Mouse (Mus musculus) cerebral cortex, adult 2 months (tissue): ENCODE data around the gene Snx7.

Experiments
- WGBS: fragments of 180-500 bp; shearing (Covaris S2); methylation state at CpG from one replicate; pipeline ENCODE4 v1.1.7; 2018; 5-methylcytosine and 5-hydroxymethylcytosine counted together

The Snx7 gene

DNA sequence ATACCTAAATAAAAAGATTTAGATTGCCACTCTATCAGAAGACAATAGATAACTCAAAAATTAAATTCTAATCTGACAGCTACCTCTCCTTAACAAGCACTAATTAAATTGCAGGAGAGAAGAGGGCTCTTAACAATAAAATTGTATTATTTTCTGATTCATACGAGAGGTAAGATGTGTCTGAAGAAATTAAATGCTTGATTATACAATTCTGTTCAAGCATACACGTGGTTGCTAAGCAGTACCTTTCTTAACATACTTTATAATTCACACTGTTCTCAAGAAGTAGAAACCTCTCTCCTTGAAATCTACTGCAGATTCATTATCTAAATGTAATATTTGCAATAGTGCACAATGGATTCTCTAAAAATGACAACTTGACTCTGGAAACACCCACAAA is 54.5 kb downstream of the Snx7 start:
- WGBS: 79% methylated on average over 2 of the region's 2 CpGs

DNA sequence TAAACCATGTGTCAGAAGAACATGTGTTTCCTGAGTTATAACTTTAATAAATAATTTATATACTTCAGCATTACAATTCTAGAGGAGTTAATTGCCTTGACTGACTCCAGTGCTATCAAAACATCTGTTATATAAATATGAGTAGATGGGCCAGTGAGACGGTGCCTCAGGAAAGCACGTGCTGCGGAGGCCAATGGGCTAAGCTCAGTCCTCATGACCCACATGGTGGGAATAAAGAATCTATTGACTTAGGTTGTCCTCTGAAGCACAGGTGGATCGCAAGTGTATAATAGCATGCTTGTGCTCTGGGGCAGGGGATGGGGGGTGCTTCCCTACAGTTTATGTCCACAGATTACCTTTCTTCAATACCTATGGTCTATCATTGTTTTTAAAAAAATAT is 56.6 kb downstream of the Snx7 start:
- 93% methylated on average over 4 of the region's 4 CpGs for WGBS

DNA sequence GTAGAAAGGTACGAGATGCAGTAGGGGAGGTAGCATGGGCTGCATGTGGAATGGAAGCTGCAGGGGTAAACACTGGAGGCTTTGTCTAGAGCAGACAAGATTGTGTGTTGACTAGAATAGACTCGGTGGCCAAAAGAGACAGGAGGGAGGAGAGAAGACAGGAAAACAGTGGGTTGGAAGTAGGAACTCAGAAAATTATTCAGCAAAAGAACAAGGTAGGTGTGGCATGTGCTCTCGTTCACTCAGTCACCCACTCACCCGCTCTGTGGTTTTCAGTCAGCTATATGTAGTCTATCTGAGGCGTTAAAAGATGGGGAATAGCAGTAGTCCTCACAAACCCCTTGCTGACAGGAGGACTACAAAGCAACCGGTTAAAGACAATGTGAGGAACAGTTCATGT is 63.0 kb downstream of the Snx7 start:
- WGBS: 47% methylated on average over 6 of the region's 6 CpGs

DNA sequence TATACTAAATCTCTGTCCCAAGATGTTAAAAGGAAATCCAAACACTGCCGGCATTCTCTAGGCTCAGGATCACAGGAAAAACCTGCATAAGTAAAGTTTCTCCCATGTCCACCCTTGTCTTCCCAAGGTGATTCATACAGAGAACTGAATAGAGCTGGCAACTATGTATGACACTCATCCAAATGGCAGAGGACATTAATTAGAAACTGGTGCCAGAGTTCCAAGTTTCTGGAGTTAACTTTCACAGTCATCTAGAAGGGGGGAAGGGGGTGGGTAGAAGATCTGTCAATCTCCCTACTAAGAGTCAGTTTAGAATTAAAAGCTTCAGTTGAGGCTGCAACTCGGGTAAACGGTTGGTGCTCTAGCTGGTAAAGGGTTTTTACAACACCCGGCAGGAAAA is 76.8 kb downstream of the Snx7 start:
- 69% methylated on average over 4 of the region's 4 CpGs for WGBS

DNA sequence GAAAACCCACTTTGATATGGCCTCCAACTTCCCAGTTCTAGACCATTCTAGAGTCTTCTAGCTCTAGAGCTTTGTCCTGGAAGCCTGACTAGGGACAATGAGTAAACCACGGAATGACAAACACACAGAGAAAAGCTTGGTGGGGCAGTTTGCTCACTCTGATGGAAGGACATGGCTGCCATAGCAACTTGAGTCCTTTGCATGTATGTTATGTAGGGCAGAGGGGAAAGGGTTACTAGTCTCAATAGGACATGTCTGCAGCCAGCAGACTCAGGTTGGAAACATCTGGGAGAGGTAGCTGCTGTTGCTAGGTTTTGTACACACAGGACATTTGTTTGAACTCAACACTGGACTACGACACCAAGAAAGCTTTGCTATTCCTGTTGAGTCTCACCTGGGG is 77.5 kb downstream of the Snx7 start:
- WGBS: 77% methylated on average over 2 of the region's 2 CpGs

DNA sequence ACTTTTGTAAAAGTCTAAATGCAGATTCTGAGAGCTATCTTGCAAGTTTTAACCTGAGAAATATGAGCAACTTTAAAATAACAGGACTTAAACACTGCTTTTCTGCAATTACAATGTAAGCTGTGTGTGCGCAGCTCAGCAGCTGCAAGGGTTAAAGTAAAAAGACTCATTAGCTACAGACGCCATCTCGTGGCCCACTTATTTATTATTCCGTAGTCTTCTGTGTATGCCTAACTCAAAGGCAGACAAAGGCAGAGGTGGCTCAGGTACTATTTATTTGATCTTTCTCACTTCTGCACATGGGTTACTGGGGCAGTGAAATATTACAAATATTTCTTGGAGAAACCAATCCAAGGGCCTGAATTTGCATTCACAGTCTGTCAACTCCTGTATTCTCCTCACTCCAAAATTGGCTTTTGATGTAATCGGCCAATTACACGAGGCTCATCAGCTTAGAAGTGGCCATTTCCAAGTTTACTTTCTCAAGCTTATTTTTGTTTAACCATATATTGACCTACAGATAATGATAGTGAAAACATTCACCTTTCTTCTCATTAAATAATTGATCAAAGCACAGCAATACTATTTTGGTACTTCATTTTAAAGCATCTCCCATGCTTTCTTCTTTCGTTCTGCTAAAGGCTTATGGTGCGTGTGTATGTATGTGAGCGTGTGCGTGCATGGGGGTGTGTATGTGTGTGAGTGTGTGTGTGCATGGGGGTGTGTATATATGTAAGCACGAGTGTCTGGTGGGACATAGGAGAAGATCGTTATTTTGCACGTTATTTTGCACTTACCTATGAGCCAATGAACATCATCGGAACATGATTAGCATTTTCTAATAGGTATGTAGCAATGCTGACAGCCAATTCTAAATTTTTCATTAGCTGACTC is 79.7 kb downstream of the Snx7 start:
- WGBS: 46% methylated on average over 14 of the region's 14 CpGs

DNA sequence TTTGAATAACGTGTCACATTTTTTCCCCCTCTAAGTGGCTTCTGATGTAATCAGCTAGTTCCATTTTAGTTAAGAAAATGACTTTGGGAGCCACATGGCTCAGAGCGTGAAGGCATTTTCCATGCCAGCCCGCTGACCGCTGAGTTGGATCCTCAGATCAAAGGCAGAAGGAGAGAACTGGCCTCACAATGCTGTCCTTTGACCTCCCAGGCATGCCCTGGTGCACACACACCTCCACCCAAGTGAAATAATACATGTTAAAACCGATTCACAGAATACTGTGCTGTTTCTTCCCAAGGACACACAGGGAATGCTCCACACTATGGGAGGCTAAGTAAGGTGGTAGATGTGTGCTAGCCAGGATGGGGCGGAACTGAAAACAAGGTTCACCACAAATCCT is 81.5 kb downstream of the Snx7 start:
- 73% methylated on average over 6 of the region's 6 CpGs for WGBS

DNA sequence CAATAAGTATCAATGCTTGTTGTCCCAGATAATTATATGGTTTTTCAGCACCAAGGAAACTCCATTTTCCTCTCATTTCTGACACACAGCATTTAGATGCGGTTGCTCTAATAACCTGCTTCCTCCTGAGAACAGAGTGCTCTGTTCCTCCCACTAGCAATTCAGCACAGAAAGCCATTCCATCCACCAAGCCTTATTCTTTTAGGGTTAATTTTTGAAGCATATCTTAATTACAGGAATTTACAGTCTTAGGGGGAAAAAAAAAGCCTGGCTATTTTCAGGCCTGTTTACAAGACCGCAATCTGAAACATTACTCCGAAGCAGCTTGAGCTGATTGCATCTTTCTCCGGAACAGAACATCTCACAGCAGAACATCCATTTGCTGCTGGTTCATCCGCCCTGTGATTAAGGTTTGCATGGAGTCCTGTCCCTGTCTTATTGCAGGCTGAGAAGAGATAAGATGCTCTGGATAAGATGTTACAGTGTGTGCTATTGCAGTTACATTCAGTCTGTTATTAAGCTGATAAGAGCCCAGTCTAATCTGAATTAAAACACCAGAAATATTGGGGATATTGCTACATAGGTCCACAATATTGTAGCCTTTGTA is 116.5 kb downstream of the Snx7 start:
- 84% methylated on average over 5 of the region's 5 CpGs for WGBS

DNA sequence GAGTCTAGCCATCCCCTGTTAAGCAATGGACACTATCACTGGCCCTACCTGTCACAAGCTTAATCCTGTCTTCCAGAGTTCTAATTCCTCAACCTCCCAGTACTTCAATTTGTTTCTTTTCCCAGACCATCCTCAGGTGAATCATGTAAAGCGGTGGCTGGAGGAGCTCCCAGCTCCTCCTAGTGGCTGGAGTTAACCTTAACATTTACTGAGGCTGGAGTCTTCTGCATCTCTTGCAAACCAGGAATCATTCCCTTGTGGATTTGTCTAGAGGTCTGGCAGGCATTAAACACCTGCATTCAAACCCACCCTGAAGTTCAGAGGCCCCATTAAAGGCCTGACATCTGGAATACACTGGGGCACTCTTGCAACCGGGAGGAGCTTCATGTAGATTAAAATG is 117.1 kb downstream of the Snx7 start:
- WGBS: 74% methylated on average over 2 of the region's 2 CpGs

DNA sequence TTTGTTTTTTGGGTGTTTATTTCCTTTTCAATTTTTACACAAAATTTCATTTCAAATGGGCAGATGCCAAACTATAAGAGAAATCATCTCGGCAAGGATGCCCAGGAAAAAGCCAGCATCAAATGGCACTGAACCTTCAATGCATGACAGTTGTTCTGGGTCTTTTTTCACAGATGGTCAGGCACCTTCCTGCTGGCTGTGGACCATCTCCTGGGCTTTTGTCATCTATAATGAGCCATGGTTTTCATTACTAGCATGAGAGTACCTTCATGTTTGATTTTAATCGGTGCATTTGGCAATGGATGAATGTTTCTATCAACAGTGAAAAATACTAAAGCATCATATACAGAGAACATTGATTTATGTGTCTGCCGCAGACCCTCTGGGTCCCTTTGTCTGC is 119.5 kb downstream of the Snx7 start:
- WGBS: 74% methylated on average over 3 of the region's 3 CpGs

DNA sequence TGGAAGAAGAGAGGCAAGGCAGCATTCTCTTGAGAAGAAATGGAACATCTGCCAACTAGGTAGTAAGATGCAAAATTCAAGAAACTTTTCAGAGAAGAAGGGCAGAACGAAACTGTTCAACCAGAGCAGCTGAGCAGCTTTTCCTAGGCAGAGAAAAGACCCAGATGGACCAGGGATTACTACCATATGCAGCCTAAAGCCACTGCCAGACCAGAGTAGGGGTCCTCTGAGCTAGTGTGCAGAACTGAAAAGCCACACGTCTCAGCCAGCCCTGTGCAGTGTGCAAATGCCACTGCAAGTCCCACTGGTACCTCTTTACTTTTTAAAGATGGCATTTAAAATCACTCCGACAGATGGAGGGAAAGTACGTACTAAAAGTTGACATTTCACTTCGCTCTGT is 129.0 kb downstream of the Snx7 start:
- WGBS: 43% methylated on average over 5 of the region's 5 CpGs

DNA sequence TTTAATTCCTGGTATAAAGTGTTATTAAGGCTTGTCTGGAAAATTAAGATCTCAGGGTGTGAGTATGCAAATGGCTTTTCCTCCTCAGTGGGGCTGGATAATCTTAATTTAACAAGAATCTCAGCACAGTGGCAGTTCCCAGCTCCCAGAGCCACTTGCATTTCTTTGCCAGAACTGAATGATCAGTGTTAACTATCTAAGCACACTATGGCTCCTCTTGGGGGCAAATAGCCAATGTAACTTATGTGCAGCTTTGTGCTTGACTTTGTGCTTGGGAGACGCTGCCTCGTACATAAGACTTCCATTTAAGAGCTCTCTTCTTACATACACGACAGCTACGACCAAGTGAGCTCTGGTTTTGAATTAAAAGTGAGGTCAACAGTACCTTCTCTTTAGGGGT is 136.1 kb downstream of the Snx7 start:
- 80% methylated on average over 4 of the region's 4 CpGs for WGBS
